Mouse (Mus musculus) C2C12 (cell line): ENCODE measurements at regions not wholly inside any gene's neighbourhood (a gene's known extent, or its start where the extent isn't known, plus 50 kb on each side); places are given as distances from the start of the nearest gene placed in this dataset.

ENCODE experiments used
- H3K27me3 ChIP-seq: one replicate; pipeline ENCODE4 v1.6.1; 2011; ENCODE audit not compliant: control insufficient read depth, insufficient read depth, insufficient read length
- H3K36me3 ChIP-seq: one replicate; pipeline ENCODE4 v1.6.1; 2011; ENCODE audit not compliant: control insufficient read depth, insufficient read depth
- H3K4me3 ChIP-seq: one replicate; pipeline ENCODE4 v1.5.1; 2011; ENCODE audit warnings: mild to moderate bottlenecking, control low read depth; ENCODE audit not compliant: poor library complexity, insufficient read depth, severe bottlenecking
- H3K79me2 ChIP-seq: one replicate; pipeline ENCODE4 v1.6.1; 2011; ENCODE audit not compliant: control insufficient read depth, insufficient read depth
- H3K79me3 ChIP-seq: one replicate; pipeline ENCODE4 v1.6.1; 2011; ENCODE audit warnings: low read depth, control low read depth
- H3ac ChIP-seq: one replicate; pipeline ENCODE3; 2011; ENCODE audit warnings: low read depth; ENCODE audit not compliant: control insufficient read depth, insufficient read length
- CEBPB ChIP-seq: IDR thresholded peaks from one replicate; pipeline ENCODE4 v1.6.1; 2011; ENCODE audit warnings: low read depth, mild to moderate bottlenecking, control low read depth, moderate library complexity
- CTCF ChIP-seq: IDR thresholded peaks from one replicate; pipeline ENCODE4 v1.5.1; 2011; ENCODE audit not compliant: control insufficient read depth, insufficient read depth, insufficient read length
- FOSL1 ChIP-seq: IDR thresholded peaks from one replicate; pipeline ENCODE4 v1.8.0; 2011; ENCODE audit warnings: mild to moderate bottlenecking, low read length; ENCODE audit not compliant: poor library complexity, insufficient read depth, severe bottlenecking
- MAX ChIP-seq: IDR thresholded peaks from one replicate; pipeline ENCODE4 v1.6.1; 2011; ENCODE audit warnings: mild to moderate bottlenecking, control low read depth
- MYOD1 ChIP-seq: IDR thresholded peaks from one replicate; pipeline ENCODE4 v1.6.1; 2011; ENCODE audit warnings: low read depth; ENCODE audit not compliant: control insufficient read depth, insufficient read length
- MYOG ChIP-seq: IDR thresholded peaks from one replicate; pipeline ENCODE4 v1.6.1; 2011; ENCODE audit not compliant: control insufficient read depth, insufficient read length; ENCODE audit errors: extremely low read depth
- USF1 ChIP-seq: IDR thresholded peaks from one replicate; pipeline ENCODE4 v1.6.1; 2011; ENCODE audit warnings: low read depth, mild to moderate bottlenecking, control low read depth, moderate library complexity

DNA sequence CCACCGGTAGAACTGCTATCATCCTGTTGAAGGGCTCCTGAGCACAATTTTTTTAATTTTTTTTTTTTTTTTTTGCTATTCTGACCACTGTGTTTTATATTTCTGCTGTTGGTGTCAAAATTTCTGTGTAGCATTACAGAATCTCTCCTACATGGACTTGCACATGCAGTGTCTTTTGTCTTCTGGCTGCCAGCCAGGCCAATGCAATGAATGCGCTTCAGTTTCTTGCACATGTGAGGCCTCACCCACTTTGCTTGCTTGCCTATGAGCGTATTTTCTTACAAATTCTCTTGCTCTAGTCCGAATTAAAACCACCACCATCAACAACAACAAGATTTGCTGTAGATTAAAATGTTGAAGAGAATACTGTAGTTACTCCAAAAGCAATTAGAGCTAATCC is 213.2 kb upstream of the P2ry1 start:
- H3ac ChIP-seq: no peak overlapping the region
- no peaks in the 10 kb centered on the region for H3K36me3 ChIP-seq
- H3K27me3 ChIP-seq: no peaks in the 10 kb centered on the region
- no peaks in the 10 kb centered on the region for H3K79me2 ChIP-seq
- no peak for TF ChIP-seq FOSL1
- H3K79me3 ChIP-seq: no peaks in the 10 kb centered on the region
- no peak overlapping the region for H3K4me3 ChIP-seq

DNA sequence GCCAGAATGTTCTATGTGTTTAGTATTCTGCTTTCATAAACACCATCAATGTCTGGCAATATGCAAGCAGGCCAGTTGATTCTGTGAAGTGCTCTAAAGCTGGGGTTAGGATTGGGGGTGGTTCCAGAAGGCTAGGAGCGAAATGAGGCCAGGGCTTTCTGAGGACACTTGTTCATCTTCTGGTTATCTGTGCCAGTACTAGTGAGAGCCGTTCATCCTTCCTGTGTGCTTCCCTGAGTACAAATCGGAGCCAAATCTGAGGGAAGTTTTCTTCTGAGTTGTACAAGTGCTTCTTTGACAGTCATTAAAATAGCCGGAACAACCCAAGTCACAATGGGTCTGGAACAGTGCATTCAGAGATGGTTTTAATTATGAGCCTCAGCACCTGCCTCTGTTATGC is 210.4 kb upstream of the P2ry1 start:
- Histone ChIP-seq H3K27me3 (no peaks in the 10 kb centered on the region), H3K79me3 (no peaks in the 10 kb centered on the region), H3K4me3 (no peak overlapping the region), H3K36me3 (no peaks in the 10 kb centered on the region), H3ac (no peak overlapping the region), H3K79me2 (no peaks in the 10 kb centered on the region)
- TF ChIP-seq MYOD1: no peak
- no peak for TF ChIP-seq MAX
- no peak for TF ChIP-seq USF1
- TF ChIP-seq CTCF: no peak
- TF ChIP-seq MYOG: no peak
- no peak for TF ChIP-seq FOSL1
- no peak for TF ChIP-seq CEBPB

DNA sequence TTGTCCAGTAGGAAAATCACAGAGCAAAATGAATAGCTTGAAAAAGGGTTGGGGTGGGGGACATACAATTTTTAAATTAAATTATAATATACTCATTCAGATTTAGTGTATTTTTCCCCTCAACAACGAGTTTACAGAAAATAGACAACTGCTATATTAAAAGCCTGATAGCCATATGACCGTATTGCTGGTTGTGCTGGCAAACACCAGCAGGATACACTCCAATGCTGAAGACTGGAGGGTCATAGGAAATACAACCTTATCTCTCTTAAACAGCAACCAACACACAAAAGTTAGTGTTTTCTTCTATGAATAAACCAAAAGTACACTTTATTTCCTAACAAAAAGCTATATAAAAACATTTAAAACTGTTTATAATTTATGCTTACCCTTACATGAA is 206.4 kb upstream of the P2ry1 start:
- H3K36me3 ChIP-seq: no peaks in the 10 kb centered on the region
- H3K79me2 ChIP-seq: no peaks in the 10 kb centered on the region
- TF ChIP-seq MYOD1: no peak
- TF ChIP-seq CTCF: no peak
- TF ChIP-seq CEBPB: no peak
- TF ChIP-seq USF1: no peak
- TF ChIP-seq MAX: no peak
- TF ChIP-seq FOSL1: no peak
- TF ChIP-seq MYOG: no peak
- H3ac ChIP-seq: no peak overlapping the region
- no peak overlapping the region for H3K4me3 ChIP-seq
- H3K79me3 ChIP-seq: no peaks in the 10 kb centered on the region
- no peaks in the 10 kb centered on the region for H3K27me3 ChIP-seq

DNA sequence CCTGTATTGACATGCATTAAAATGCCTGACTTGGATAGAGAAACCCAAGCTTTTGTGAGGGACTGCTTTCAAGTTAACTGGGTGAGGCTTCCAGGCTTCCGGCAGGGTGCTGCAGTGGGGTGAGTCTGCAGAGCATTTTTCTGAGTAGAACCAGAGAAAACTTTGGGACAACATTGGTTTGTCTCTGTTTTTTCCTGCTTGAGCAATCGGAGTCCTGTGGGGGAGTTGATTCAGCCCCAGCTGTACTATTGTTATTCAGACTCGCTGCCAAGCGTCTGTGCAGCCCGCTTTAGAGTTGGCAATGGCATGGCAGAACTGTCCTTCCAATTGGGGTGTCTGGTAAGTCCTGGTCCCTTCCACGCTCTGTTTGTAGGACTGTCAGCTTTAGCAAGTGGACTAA is 204.8 kb upstream of the P2ry1 start:
- Histone ChIP-seq H3K79me2 (no peaks in the 10 kb centered on the region), H3K27me3 (no peaks in the 10 kb centered on the region), H3K36me3 (no peaks in the 10 kb centered on the region), H3ac (no peak overlapping the region), H3K4me3 (no peak overlapping the region), H3K79me3 (no peaks in the 10 kb centered on the region)
- TF ChIP-seq FOSL1: no peak
- TF ChIP-seq CTCF: no peak
- TF ChIP-seq CEBPB: no peak
- TF ChIP-seq MAX: no peak

DNA sequence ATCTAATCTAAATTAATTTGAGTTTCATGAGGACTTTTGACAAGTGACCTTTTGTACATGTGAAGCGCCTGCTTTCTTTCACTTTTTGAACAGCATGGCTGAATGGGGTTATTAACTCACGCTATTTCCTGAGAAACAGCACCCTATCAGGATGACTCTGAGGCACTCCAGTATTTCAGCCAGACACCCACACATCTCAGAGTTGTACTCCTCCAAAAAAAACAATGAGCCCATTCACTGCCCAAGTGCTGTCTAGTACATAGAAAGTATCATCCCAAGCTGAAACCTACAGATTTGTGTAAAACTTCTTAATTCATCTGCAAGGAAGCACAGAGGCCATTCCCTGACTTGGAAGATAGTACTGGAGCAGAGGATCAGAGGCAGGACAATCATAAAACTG is 204.1 kb upstream of the P2ry1 start:
- no peak overlapping the region for H3ac ChIP-seq
- no peaks in the 10 kb centered on the region for H3K27me3 ChIP-seq
- TF ChIP-seq USF1 (no peak), CTCF (no peak), MYOD1 (no peak), FOSL1 (no peak), CEBPB (no peak), MAX (no peak), MYOG (no peak)
- H3K36me3 ChIP-seq: no peaks in the 10 kb centered on the region
- H3K4me3 ChIP-seq: no peak overlapping the region
- H3K79me2 ChIP-seq: no peaks in the 10 kb centered on the region
- no peaks in the 10 kb centered on the region for H3K79me3 ChIP-seq

DNA sequence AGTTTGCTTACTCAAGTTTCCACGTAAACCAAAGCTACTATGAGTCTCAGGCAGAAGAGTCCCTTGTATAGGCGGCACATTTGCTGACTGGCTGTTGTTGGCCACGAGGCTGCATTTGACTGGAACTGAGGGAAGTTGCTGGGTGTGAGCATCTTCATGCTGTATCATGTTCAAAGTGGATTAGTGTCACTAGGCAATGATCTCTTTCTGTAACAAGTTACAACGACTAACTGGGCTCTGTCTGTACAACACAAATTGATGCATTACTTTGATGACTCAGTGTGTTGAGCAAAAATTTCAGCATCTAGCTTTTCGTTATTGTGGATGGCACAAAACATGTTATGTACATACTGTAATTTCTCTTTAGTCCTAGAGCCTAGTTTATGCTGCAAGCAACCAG is 203.7 kb upstream of the P2ry1 start:
- Histone ChIP-seq H3K79me2 (no peaks in the 10 kb centered on the region), H3K4me3 (no peak overlapping the region), H3K79me3 (no peaks in the 10 kb centered on the region), H3K36me3 (no peaks in the 10 kb centered on the region), H3ac (no peak overlapping the region), H3K27me3 (no peaks in the 10 kb centered on the region)
- TF ChIP-seq CTCF (no peak), MYOD1 (no peak), FOSL1 (no peak), MYOG (no peak), MAX (no peak), USF1 (no peak), CEBPB (no peak)
